Mouse (Mus musculus): ENCODE data around the gene Mlx. TPM values are rescaled to one million over a fixed set of nuclear protein-coding genes. Genes with fewer than 3 reads are reported as not detected.

The Mlx gene
- total and polyA plus RNA-seq, 3 experiments: 45.2 to 116 (median 51.5) TPM

- TF ChIP-seq POLR2AphosphoS2 (IDR thresholded peaks at IDR 0.05; ENCODE audit: low read depth, low read length): peak; percentile 92
- TF ChIP-seq NRF1 (IDR thresholded peaks at IDR 0.05; ENCODE audit: low read depth, low read length): peak; percentile 98
- TF ChIP-seq MYC (IDR thresholded peaks at IDR 0.05; ENCODE audit: low read depth, low read length): peak; percentile 80
- no peak for TF ChIP-seq MAZ (IDR thresholded peaks at IDR 0.05; ENCODE audit: low read depth, low read length)
- 0 out of 2 replicates have a peak, but pooled peaks have one; percentile 28 for TF ChIP-seq TBP (conservative IDR thresholded peaks at IDR 0.05; ENCODE audit: low read depth, low read length)
- peak; percentile 69 for TF ChIP-seq HCFC1 (IDR thresholded peaks at IDR 0.05; ENCODE audit: low read depth, low read length)
- TF ChIP-seq POLR2A (IDR thresholded peaks at IDR 0.05; ENCODE audit: low read depth, low read length): peak; percentile 93
- no peak for TF ChIP-seq EP300 (IDR thresholded peaks at IDR 0.05; ENCODE audit: low read length)
- no peak for TF ChIP-seq ZKSCAN1 (IDR thresholded peaks at IDR 0.05; ENCODE audit: borderline replicate concordance, low read depth, low read length)
- peak; percentile 93 for TF ChIP-seq NELFE (IDR thresholded peaks at IDR 0.05; ENCODE audit: low read depth, low read length)
- TF ChIP-seq RCOR1 (conservative IDR thresholded peaks at IDR 0.05; ENCODE audit: low read depth, low read length): 0 out of 2 replicates have a peak, but pooled peaks have one; percentile 34
- TF ChIP-seq TCF12 (IDR thresholded peaks at IDR 0.05; ENCODE audit: low read depth, low read length): peak; percentile 83; the same call in 1 of the 2 replicates
- peak; percentile 96 for TF ChIP-seq BHLHE40 (IDR thresholded peaks at IDR 0.05; ENCODE audit: low read depth, low read length)
- no peak for TF ChIP-seq MAFK (IDR thresholded peaks at IDR 0.05; ENCODE audit: insufficient replicate concordance, low read length)
- TF ChIP-seq ZNF384 (IDR thresholded peaks at IDR 0.05; ENCODE audit: low read depth, low read length): no peak
- TF ChIP-seq CHD1 (IDR thresholded peaks at IDR 0.05; ENCODE audit: low read depth, low read length): no peak
- TF ChIP-seq ETS1 (conservative IDR thresholded peaks at IDR 0.05; ENCODE audit: low read depth, low read length): peak; percentile 58; the same call in 1 of the 2 replicates
- peak; percentile 94 for TF ChIP-seq MXI1 (IDR thresholded peaks at IDR 0.05; ENCODE audit: low read depth, low read length)
- no peak for TF ChIP-seq ZC3H11A (IDR thresholded peaks at IDR 0.05; ENCODE audit: low read depth, low read length)
- TF ChIP-seq E2F4 (IDR thresholded peaks at IDR 0.05; ENCODE audit: insufficient replicate concordance, low read depth, low read length): no peak
- TF ChIP-seq ZMIZ1 (IDR thresholded peaks at IDR 0.05; ENCODE audit: low read depth, low read length): peak; percentile 80
- no peak for TF ChIP-seq IRF4 (IDR thresholded peaks at IDR 0.05; ENCODE audit: low read depth, low read length)
- TF ChIP-seq USF2 (conservative IDR thresholded peaks at IDR 0.05; ENCODE audit: low read depth, low read length): peak; percentile 98
- no peak for TF ChIP-seq JUND (conservative IDR thresholded peaks at IDR 0.05; ENCODE audit: low read depth, low read length)
- no peak for TF ChIP-seq PAX5 (IDR thresholded peaks at IDR 0.05; ENCODE audit: low read length)
- TF ChIP-seq GABPA (IDR thresholded peaks at IDR 0.05; ENCODE audit: insufficient replicate concordance, low read depth, low read length): no peak
- TF ChIP-seq USF1 (IDR thresholded peaks at IDR 0.05; ENCODE audit: low read depth, low read length): peak; percentile 100
- TF ChIP-seq RAD21 (IDR thresholded peaks at IDR 0.05; ENCODE audit: low read depth, low read length): no peak
- no peak for TF ChIP-seq CTCF (conservative IDR thresholded peaks at IDR 0.05 in 1 of 2, IDR thresholded peaks at IDR 0.05 in 1 of 2; ENCODE audit: low read depth in 2 of 2, low read length in 2 of 2)
- peak; percentile 100 for TF ChIP-seq MAX (IDR thresholded peaks at IDR 0.05; ENCODE audit: low read length)
- TF ChIP-seq KAT2A (IDR thresholded peaks at IDR 0.05; ENCODE audit: insufficient replicate concordance, low read length): 0 out of 2 replicates have a peak, but pooled peaks have one; percentile 50
- TF ChIP-seq UBTF (IDR thresholded peaks at IDR 0.05; ENCODE audit: low read depth, low read length): no peak
- peak; percentile 96 for TF ChIP-seq SIN3A (IDR thresholded peaks at IDR 0.05; ENCODE audit: low read length)
- TF ChIP-seq SMC3 (IDR thresholded peaks at IDR 0.05; ENCODE audit: low read depth, low read length): no peak
- TF ChIP-seq ELF1 (IDR thresholded peaks at IDR 0.05; ENCODE audit: low read depth, low read length): peak; percentile 89
- no peak for TF ChIP-seq JUN (IDR thresholded peaks at IDR 0.05; ENCODE audit: insufficient read depth, low read depth, low read length)
- no peak for TF ChIP-seq CHD2 (IDR thresholded peaks at IDR 0.05; ENCODE audit: low read length)
- no peak; the same call in 1 of the 2 replicates for TF ChIP-seq MEF2A (IDR thresholded peaks at IDR 0.05; ENCODE audit: borderline replicate concordance, low read depth, low read length)
- H3K4me3 ChIP-seq (replicated peaks in 1 of 3; ENCODE audit: low read depth in 2 of 3, low read length in 2 of 3, poor library complexity in 1 of 3): peak within 1 kb of the TSS; percentile 73 to 82 (median 74)
- dilution Hi-C loops (cut with MboI; ENCODE audit: extremely low pct_ligation_motif_present, extremely low pct_unique_long_range_greater_than_20kb, low sequenced_read_pairs): no loop called here
- no peaks in the 10 kb centered on the region for H3K9me3 ChIP-seq (replicated peaks; ENCODE audit: low read length)
- H3K27me3 ChIP-seq (replicated peaks): peaks cover 2% of the 10 kb centered on the region
- no peaks in the 10 kb centered on the region for H3K79me2 ChIP-seq (replicated peaks; ENCODE audit: control insufficient read depth, extremely low read depth, insufficient read depth, poor library complexity, severe bottlenecking)
- H3K4me2 ChIP-seq (ENCODE audit: insufficient read depth, low read depth, poor library complexity, severe bottlenecking): peak within 1 kb of the TSS; percentile 80
- peak; percentile 93 for DNase-seq (ENCODE audit: extremely low read depth)
- peak within 1 kb of the TSS; percentile 76 for H3K9ac ChIP-seq (ENCODE audit: insufficient read depth, low read depth)
- peaks cover 0 to 22% of the 10 kb centered on the region in 2 experiments for H3K36me3 ChIP-seq (replicated peaks in 1 of 2; ENCODE audit: control insufficient read depth in 1 of 2, insufficient read depth in 1 of 2, low read length in 1 of 2)
- peaks cover 8 to 21% of the 10 kb centered on the region in 2 experiments for H3K4me1 ChIP-seq (ENCODE audit: control insufficient read depth in 1 of 2, insufficient read depth in 2 of 2)
- in situ Hi-C loops (cut with MboI; ENCODE audit: low pct_ligation_motif_present, low pct_unique_long_range_greater_than_20kb, low sequenced_read_pairs): no loop called here
- no peak within 1 kb of the TSS for H3K27ac ChIP-seq (ENCODE audit: insufficient read depth, low read depth)
These were observed 17.5 kb upstream of the Mlx start, which contains the start of gene Naglu for GRCm38 (mm10) chr11:101069391-101070188. Gene Naglu (plus strand): TSS chr11:101070012.
